Mouse (Mus musculus): ENCODE measurements around the gene Ncbp1. TPM values are rescaled to one million over a fixed set of nuclear protein-coding genes. Genes with fewer than 3 reads are reported as not detected.
A peak's percentile ranks its signal among the peaks of the same experiment; 100 is the strongest.

Ncbp1 gene
- 76.0 TPM in 2 replicates for polyA plus RNA-seq (2015; fragmentation: Nextera tagmentation; extraction: Ambion mirVana)

DNA sequence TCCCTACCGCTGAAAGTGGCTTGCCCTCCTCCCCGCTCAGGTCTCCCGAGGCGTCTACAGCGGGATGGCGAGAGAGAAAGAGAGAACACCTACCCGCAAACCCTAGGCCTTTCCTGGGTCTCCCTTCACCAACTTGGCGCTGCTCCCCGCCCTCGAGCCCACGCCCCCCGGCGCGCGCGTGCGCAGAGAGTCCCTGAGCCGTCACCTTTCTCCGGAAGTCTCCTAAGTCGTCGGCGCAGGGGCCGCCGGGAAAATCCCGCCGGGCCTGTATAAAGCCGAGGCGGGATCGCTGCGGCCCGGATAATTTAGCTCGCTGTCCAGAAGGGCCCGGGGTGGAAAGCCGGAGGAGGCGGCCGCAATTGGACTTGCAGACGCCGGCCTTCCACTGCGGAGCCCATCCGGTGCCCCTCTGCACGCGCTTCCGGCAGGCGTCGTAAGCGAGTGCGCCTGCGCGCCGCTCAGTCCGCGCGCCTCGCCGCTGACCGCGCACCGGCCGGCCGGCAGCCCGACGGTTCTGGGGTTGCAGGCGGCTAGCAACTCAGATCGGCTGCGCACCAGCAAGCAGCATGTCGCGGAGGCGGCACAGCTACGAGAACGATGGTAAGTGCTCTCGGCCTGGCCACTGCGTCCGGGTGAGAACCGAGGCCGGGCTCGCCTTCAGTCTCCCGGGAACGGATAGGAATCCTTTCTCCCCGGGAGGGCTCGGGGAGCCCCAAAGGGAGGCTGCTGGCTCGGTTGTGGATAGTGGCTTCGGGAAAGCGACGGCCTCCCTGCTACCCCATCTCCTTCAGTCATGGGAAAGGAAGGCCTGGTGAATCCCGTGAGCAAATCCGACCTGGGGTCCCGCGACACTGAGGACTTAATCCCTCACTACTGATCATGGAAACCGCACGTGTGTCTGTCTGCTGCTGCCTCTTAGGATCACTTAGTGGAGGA, at the start of gene Ncbp1, which contains the start of gene Tstd2:
Gene Ncbp1 (plus strand): TSS at position 327 of the 936 bp plus-strand sequence.
Gene Tstd2 (minus strand): TSS at position 408 of the 936 bp plus-strand sequence.
- Histone ChIP-seq H3K36me3 (replicated peaks) (peaks cover 5% of the 10 kb centered on the region), H3K4me1 (peaks cover 35% of the 10 kb centered on the region), H3K9me3 (no peaks in the 10 kb centered on the region), H3K4me3 (peak within 1 kb of the TSS; percentile 94), H3K9ac (peak within 1 kb of the TSS; percentile 98), H3K27me3 (replicated peaks) (no peaks in the 10 kb centered on the region), H3K4me2 (peak within 1 kb of the TSS; percentile 81), H3K27ac (peak within 1 kb of the TSS; percentile 96)
- ATAC-seq (replicated peaks), result peak; percentile 93
- under 1% methylated on average over 61 of the region's 90 CpGs for WGBS

DNA sequence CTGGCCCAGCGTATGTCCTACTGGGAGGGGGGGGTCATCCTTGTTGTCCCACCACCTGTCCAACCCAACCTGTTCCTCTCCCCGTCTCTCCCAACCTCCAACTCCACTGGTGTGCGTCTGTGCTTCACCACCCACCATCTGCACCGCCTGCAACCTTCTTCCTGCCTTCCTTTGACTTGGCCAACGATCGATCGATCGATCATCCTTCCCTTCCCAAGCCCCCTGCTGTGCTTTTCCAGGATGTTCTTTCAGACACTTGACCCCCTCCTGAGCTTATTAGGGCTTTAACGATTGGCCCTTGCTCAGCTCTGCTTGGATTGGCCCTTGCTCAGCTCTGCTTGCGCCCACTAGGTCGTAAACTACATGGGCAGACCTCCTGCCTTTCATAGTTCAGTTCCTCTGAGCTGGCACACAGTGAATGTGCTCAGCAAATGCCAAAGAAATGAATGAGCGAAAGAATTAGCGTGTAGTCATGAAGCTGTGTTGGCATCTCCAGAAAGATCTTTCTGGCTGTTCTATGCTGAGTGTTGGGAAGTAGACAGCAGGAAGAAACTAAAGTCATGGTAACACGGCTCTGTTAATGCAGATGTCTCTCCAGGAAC, 48.8 kb upstream of the Ncbp1 start:
- no peak overlapping the region for H3K27ac ChIP-seq
- ATAC-seq (replicated peaks), result no peak

DNA sequence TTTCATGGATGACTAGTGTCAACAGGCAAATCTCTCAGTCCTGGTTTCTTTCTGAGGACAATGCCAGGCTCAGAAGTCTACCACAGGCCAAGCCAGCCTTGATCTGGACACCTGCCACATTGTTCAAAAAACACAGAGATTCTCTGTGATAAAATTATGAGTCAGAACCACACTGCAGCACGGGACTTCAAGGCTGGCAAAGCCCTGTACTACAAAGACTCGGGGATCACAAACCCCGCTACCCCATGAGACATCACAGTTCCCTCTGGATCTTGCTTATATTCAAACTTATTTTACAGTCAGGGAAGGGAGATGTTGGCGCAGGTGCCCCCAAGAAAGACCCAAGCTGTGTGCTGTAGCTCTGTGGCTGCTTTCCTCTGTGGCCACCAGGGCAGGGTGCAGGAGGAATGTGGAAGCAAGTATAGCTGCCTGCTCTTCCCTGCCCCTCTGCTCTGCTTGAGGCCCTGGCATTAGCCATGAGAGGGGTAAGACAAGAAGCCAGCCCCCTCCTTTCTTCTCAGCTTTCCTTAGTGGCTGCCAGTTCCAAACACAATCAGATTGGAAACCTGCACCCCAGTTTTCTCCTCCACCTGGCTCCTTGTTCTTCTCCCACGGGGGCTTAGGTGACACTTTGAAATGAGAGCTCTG, 45.9 kb upstream of the Ncbp1 start:
- H3K36me3 ChIP-seq (replicated peaks), result no peaks in the 10 kb centered on the region
- H3K4me2 ChIP-seq, result no peak overlapping the region
- no peak overlapping the region for H3K9ac ChIP-seq
- H3K4me1 ChIP-seq, result no peaks in the 10 kb centered on the region; the same call in 1 of the 2 replicates
- no peak overlapping the region for H3K4me3 ChIP-seq
- 85% methylated on average over 5 of the region's 5 CpGs for WGBS
- no peak for ATAC-seq (replicated peaks)
- H3K27ac ChIP-seq, result no peak overlapping the region
- H3K9me3 ChIP-seq, result no peaks in the 10 kb centered on the region
- no peaks in the 10 kb centered on the region for H3K27me3 ChIP-seq (replicated peaks)

More for the DNA sequence above, 48.8 kb upstream of the Ncbp1 start:
- H3K36me3 ChIP-seq (replicated peaks), result no peaks in the 10 kb centered on the region
- no peak overlapping the region for H3K9ac ChIP-seq
- no peaks in the 10 kb centered on the region for H3K27me3 ChIP-seq (replicated peaks)
- no peaks in the 10 kb centered on the region for H3K4me1 ChIP-seq
- no peak overlapping the region for H3K4me3 ChIP-seq
- WGBS, result 85% methylated on average over 14 of the region's 14 CpGs
- H3K4me2 ChIP-seq, result no peak overlapping the region
- no peaks in the 10 kb centered on the region for H3K9me3 ChIP-seq

DNA sequence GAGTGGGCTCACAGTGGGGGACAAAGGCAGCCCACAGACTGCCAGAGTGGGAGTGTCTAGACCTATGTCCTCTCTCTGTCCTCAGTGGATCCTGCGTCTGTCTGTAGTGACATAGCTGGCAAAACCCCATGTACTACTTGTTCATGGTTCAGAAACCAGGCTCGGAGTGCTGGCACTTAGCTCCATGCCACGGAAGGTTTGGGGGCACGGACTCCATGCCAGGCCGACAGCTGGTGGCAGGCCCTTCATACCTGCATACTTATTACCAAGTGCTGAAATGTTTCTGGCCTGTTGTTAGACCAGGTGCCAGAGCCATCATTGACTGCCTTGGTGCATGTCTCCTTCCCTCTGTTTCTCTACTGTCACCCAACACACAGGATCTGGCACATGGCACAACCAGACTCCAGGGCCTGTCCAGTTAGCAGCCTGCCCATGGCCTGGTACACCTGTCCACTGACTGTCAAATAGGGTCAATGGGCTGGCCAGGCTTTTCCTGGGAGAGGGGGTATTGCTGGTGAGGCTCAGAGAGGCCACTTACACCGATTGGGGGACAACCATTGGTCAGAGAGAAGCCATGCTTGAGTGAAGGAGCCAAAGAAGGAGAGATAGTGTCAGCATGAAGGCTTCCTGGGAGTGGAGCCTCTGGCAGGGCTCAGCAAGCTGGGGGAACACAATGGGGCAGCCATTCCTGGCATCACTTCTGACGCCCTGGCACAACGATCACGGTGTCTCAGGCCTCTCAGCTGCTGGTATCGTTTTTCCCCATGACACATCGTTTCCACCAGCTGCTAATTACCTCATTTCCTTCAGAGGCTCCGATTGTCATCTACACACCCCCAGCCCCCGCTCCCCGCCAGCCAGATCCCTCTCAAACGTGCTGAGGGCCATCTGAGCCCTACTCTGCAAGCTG, 43.2 kb upstream of the Ncbp1 start:
- Histone ChIP-seq H3K4me2 (no peak overlapping the region), H3K4me3 (no peak overlapping the region), H3K9ac (no peak overlapping the region), H3K36me3 (replicated peaks) (no peaks in the 10 kb centered on the region), H3K27me3 (replicated peaks) (no peaks in the 10 kb centered on the region), H3K27ac (no peak overlapping the region), H3K9me3 (no peaks in the 10 kb centered on the region), H3K4me1 (no peaks in the 10 kb centered on the region; the same call in 1 of the 2 replicates)
- WGBS, result 63% methylated on average over 15 of the region's 15 CpGs
- no peak for ATAC-seq (replicated peaks)

DNA sequence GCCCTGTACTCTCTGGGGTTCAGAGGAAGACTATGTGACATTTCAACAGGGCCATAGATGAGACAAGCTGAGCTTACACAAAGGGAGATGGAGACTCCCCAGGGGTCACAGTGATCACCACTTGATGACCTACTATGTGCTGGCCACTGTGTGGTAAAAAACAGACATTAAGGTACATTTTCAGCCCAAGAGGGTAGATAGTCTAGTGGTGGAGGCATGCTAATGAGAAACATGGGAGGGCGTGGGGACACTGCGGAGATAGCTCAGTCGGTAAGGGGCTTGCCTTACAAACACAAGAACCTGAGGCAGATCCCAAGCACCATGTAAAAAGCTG, 42.6 kb upstream of the Ncbp1 start:
- 94% methylated on average over 3 of the region's 3 CpGs for WGBS
- no peak for ATAC-seq (replicated peaks)
- H3K4me1 ChIP-seq, result no peaks in the 10 kb centered on the region; the same call in 1 of the 2 replicates
- H3K9ac ChIP-seq, result no peak overlapping the region
- H3K36me3 ChIP-seq (replicated peaks), result no peaks in the 10 kb centered on the region
- no peak overlapping the region for H3K27ac ChIP-seq
- no peak overlapping the region for H3K4me2 ChIP-seq
- H3K4me3 ChIP-seq, result no peak overlapping the region
- no peaks in the 10 kb centered on the region for H3K27me3 ChIP-seq (replicated peaks)
- H3K9me3 ChIP-seq, result no peaks in the 10 kb centered on the region

DNA sequence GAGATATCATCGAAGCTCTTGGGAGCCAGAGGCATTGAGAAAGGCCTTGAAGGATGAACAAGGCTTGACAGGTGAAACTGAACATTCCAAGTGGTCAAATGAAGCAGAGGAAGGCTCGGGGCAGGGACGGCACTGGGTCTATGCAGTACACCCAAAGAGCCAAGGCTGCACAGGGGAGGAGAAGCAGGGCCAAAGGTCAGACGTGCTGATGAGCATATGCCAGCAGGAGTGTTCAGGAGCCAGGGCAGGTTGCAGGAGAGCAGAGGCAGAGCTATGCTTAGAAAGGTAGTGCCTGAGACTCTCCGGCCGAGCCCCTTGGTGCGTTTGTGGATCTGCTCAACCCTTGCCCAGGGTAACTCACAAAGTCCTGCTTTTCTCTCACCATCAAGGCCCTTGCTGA, 41.9 kb upstream of the Ncbp1 start:
- H3K9me3 ChIP-seq, result no peaks in the 10 kb centered on the region
- no peaks in the 10 kb centered on the region for H3K27me3 ChIP-seq (replicated peaks)
- WGBS, result 95% methylated on average over 7 of the region's 7 CpGs
- no peaks in the 10 kb centered on the region; the same call in 1 of the 2 replicates for H3K4me1 ChIP-seq
- no peak for ATAC-seq (replicated peaks)
- no peaks in the 10 kb centered on the region for H3K36me3 ChIP-seq (replicated peaks)
- no peak overlapping the region for H3K9ac ChIP-seq
- H3K4me2 ChIP-seq, result no peak overlapping the region
- H3K27ac ChIP-seq, result no peak overlapping the region
- no peak overlapping the region for H3K4me3 ChIP-seq

DNA sequence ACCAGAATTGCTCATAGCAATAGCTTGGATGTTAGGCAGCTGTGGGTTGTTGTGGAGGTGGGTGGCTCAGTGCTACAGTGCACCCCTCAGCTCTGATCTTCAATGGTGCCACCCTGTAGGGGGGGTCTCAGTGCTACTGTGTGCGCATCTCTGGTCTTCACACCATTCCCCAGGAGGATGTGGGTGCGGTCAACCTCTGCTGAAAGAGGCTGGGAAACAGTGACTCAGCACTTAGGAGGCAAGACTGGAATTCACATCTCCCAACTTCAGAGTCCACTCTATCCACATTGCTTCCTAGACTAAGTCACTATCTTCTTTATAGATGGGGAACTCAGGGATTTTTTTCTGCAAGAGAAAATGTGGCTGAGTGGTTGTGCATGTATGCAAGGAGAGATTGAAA, 40.8 kb upstream of the Ncbp1 start:
- Histone ChIP-seq H3K4me1 (no peaks in the 10 kb centered on the region; the same call in 1 of the 2 replicates), H3K9ac (no peak overlapping the region), H3K9me3 (no peaks in the 10 kb centered on the region), H3K36me3 (replicated peaks) (no peaks in the 10 kb centered on the region), H3K4me3 (no peak overlapping the region), H3K4me2 (no peak overlapping the region), H3K27me3 (replicated peaks) (no peaks in the 10 kb centered on the region), H3K27ac (no peak overlapping the region)
- ATAC-seq (replicated peaks), result no peak
- 95% methylated on average over 2 of the region's 2 CpGs for WGBS

DNA sequence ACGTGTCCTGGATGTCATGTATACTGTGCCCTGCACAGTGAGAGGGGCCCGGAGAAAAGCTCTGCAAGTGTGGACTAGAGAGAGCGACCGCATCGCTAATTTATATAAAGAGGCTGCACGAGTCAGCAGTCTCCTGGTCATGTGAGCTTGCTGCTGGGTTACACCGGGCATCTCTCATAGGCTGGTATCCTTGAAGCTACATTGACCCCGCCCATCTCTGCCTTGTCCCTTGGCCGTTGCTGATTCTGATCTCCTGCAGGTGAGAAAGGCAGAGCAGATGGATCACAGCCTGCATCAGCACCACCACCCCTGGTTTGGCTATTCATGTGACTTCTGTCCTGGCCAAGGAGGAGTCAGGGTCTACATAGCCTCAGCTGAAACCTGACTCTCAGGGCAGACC, 39.3 kb upstream of the Ncbp1 start:
- H3K9ac ChIP-seq, result no peak overlapping the region
- H3K4me3 ChIP-seq, result no peak overlapping the region
- no peaks in the 10 kb centered on the region for H3K36me3 ChIP-seq (replicated peaks)
- H3K4me2 ChIP-seq, result no peak overlapping the region
- no peaks in the 10 kb centered on the region; the same call in 1 of the 2 replicates for H3K4me1 ChIP-seq
- no peak for ATAC-seq (replicated peaks)
- no peaks in the 10 kb centered on the region for H3K9me3 ChIP-seq
- 79% methylated on average over 9 of the region's 9 CpGs for WGBS
- no peaks in the 10 kb centered on the region for H3K27me3 ChIP-seq (replicated peaks)
- H3K27ac ChIP-seq, result no peak overlapping the region

DNA sequence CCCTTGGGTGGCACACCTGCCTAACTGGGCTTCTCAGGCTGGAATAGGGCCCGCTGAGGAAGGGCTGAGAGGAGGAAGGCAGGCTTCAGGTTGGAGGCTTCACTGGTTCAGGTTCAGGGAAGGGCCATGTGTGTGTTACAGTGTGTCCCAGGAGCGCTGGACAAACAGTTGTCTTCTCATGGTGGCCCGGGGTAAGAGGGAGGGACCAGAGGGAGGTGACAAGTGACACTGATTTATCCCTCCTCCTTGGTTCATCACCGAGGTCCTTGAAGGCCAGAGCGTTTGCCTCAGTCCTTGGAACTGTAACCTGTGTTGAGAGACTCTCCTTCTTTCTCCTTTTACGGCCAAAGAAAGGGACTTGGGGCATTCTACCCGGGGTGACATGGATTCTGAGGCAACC, 37.9 kb upstream of the Ncbp1 start:
- WGBS, result 84% methylated on average over 7 of the region's 7 CpGs
- H3K4me2 ChIP-seq, result no peak overlapping the region
- H3K36me3 ChIP-seq (replicated peaks), result no peaks in the 10 kb centered on the region
- no peaks in the 10 kb centered on the region for H3K27me3 ChIP-seq (replicated peaks)
- no peak overlapping the region for H3K4me3 ChIP-seq
- H3K9ac ChIP-seq, result no peak overlapping the region
- H3K4me1 ChIP-seq, result no peaks in the 10 kb centered on the region
- ATAC-seq (replicated peaks), result no peak
- no peaks in the 10 kb centered on the region for H3K9me3 ChIP-seq
- H3K27ac ChIP-seq, result no peak overlapping the region

DNA sequence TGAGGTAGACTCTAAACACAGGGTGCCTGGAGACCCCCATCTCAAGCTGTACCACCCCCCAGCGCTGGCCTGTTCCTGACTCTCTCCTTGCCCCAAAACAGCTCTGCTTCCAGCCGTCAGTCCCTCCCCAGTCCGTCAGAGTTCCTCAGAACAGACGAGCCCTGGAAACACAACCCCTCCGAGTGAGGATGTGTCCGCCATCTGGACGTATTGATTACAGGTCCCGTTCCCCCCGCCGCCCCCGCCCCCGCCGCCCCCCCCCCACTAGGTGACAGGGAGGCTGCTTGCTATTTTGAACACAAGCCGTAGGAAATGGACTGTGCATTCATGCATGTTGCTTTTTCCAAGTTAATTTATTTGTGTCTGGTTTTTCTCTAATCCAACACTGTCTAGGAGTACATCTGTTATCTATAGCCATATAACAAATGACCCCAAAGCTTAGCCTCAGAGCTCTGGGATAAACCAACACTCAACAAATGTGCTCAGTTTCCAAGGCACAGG, 37.2 kb upstream of the Ncbp1 start:
- no peak overlapping the region for H3K4me2 ChIP-seq
- H3K4me1 ChIP-seq, result no peaks in the 10 kb centered on the region
- WGBS, result 33% methylated on average over 14 of the region's 14 CpGs
- no peaks in the 10 kb centered on the region for H3K27me3 ChIP-seq (replicated peaks)
- no peak overlapping the region for H3K27ac ChIP-seq
- H3K4me3 ChIP-seq, result no peak overlapping the region
- no peaks in the 10 kb centered on the region for H3K36me3 ChIP-seq (replicated peaks)
- no peak overlapping the region for H3K9ac ChIP-seq
- ATAC-seq (replicated peaks), result no peak
- H3K9me3 ChIP-seq, result no peaks in the 10 kb centered on the region

DNA sequence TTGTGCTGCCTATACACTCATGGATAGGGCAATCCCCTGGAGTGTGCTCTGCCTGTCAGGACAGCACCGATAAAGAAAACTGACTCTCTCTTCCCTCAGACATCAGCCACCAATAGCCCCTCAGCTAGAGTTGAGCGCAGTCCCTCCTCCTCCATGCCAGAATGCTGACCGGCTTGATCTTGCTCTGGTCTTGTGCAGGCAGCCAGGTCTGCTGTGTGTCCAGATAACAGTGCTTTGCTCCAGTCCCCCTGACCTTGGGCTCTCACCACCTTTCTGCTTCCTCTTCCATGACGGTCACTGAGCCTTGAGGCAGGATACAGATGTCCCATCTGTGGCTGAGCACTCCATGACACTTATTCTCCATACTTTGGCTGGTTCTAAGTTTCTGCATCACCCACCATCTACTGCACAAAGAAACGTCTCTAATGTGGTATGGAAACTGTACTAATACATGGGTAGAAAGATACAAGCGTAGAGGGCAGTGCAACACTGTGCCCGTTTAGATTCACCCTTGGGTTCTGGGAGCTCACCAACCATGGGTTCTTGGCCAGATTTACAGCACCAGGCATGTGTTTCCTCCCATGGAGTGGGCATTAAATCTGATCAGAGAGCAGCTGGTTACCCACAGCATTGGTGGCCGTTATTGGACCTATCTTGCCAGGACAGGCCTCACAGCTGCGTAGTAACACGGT, 36.2 kb upstream of the Ncbp1 start:
- H3K27me3 ChIP-seq (replicated peaks), result no peaks in the 10 kb centered on the region
- no peak for ATAC-seq (replicated peaks)
- H3K4me2 ChIP-seq, result no peak overlapping the region
- no peaks in the 10 kb centered on the region for H3K4me1 ChIP-seq
- 97% methylated on average over 10 of the region's 10 CpGs for WGBS
- no peak overlapping the region for H3K4me3 ChIP-seq
- no peaks in the 10 kb centered on the region for H3K36me3 ChIP-seq (replicated peaks)
- H3K9me3 ChIP-seq, result no peaks in the 10 kb centered on the region
- no peak overlapping the region for H3K27ac ChIP-seq
- H3K9ac ChIP-seq, result no peak overlapping the region
